Mouse (Mus musculus): Measurements from ENCODE around the gene Ctdsp2.

- TF ChIP-seq CTCF (conservative IDR thresholded peaks at IDR 0.05; ENCODE audit: insufficient read depth, insufficient read length, low read depth, low read length) (no peak), POLR2A (IDR thresholded peaks at IDR 0.05; ENCODE audit: low read depth, low read length) (no peak)
Measured at GRCm38 (mm10) chr10:126957359-126958107, 21.0 kb upstream of the Ctdsp2 start.
